Mouse (Mus musculus): ENCODE data around the gene Ankrd52. TPM values are rescaled to one million over a fixed set of nuclear protein-coding genes. Genes with fewer than 3 reads are reported as not detected.
A peak's percentile ranks its signal among the peaks of the same experiment; 100 is the strongest.

The Ankrd52 gene
- total RNA-seq, 2 experiments from 2014 or later = 9.3 to 37.0 TPM

DNA sequence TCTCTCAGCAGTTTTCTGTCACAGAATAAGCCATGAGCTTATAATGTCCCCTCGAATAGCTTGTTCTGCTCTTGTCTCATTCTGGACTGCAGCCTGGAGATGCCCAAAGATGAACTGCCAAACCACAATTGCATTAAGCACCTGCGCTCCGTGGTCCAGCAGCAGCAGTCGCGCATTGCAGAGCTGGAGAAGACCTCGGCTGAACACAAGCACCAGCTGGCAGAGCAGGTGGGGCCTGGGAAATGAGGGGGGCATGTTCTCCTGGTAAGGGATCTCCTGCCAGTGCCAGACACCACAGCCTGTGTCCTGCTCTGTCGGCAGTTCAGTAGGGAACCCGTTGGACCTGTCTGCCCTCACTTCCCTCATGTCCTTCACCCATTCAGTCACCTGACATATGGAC lies 59.5 kb downstream of the Ankrd52 start:
- ATAC-seq (ENCODE audit: poor library complexity, severe bottlenecking) = no peak

DNA sequence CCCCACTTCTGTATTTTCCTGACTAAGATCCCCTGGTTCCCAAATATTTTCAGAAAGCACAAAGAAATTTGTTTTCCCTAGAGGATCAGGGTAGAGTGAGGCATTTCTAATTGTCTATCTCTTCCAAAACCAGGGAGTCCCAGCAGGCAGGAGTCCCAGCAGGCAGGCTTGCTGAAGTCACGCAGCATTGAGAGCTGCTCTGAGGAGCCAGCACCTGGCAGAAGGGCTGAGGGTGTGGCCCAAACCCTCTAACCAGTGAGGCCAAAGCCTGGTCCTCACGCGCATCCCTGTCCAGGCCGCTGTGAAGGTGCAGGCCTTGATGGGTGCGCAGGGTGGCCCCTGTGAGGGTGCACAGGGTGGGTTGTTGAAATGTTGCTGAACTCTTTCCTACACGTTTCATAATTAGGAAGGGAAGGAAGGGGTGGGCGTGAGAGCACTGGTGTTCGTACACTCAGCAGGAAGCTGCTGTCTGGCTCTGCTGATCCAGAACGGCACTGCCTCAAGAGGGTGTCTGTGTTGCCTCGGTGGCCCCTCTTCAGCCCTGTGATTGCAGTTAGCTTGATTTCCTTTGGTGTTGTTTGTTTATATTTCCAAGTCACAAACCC lies 61.9 kb downstream of the Ankrd52 start:
- peak; percentile 45 for ATAC-seq (ENCODE audit: poor library complexity, severe bottlenecking)

DNA sequence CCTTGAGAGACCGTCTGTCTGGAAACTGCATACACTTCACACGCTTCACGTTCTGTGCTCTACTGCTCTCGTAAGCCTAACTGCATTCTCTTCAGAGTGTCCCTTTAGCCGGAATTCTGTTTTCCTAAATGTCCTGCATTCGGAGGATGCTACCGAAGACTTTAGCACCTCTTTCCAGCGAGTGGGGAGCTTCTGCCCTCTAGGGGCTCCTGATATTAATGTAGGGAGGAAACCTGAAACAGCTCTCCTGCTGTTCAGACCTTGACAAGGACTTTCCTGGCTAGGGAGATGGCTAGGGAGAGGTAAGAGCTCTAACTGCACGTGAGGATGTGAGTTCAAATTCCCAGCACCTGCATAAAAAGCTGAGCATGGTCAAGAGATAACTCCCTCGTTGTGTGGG lies 63.5 kb downstream of the Ankrd52 start:
- no peak for ATAC-seq (ENCODE audit: poor library complexity, severe bottlenecking)

DNA sequence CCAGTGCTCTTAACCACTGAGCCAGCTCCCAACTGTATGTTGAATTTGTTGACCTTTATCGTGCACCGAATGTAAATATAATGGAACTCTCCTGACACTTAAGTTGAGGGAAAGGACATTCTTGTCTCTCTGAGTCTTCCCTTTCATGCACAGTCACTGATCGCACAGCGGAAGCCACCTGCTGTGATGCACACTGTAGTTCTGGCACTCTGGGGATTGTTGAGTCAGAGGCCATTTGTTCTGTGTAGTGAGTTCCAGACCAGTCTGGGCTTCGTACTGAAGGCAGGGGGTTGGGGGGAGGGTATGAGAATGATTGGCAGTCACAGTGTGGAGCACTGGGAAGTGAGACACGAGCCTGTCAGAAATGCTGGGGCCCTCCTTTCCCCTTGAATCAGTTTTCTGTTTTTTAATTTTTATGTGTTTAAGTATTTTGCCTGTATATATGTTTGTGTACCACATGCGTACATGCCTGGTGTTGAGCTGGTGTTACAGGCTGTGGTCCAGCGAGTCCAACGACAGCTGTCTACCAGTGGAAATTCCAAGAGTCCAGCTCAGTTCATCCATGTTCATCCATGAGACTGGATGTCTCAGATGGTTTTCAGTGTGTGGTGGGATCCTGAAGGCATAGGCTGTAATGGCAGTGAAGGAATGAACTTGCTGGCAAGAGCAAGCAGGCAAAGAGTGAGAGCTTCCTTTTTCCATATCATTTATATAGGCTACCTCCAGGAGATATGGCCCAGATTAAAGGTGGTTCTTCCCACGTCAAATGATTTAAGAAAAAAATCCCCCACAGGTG lies 64.6 kb downstream of the Ankrd52 start:
- ATAC-seq (ENCODE audit: poor library complexity, severe bottlenecking) = no peak

DNA sequence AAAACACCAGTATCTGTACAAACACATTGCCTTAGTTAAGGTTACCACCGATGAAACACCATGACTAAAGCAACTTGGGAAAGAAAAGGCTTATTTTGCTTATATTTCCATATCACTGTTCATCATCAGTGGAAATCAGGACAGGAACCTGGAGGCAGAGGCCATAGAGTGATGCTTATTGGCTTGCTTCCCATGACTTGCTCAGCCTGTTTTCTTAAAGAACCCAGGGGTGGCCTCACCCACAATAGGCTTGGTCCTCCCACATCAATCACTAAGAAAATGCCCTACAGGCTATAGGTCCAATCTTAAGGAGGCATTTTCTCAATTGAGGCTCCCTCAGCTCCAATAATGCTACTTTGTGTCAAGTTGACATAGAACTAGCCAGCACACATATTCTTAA lies 65.8 kb downstream of the Ankrd52 start:
- ATAC-seq (ENCODE audit: poor library complexity, severe bottlenecking) = no peak

DNA sequence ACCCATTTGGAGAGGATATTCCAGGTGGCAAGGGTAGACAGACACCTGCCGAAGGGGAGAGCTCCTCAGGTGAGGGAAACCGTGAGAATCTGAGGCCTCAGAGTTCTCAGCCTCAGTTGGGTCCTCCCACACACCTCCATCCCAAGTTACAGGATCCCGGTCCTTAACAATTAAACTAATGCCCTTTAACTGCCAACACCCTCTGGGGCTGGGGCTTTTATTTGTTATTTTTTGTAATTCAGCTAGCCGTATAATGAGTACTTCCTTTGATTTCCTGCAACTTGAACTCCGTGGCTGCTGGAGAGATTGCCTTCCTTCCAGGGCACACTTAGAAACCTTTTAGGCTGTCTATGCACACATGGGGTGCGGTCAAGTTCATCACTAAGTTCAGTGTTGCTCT lies 67.4 kb downstream of the Ankrd52 start:
- no peak for ATAC-seq (ENCODE audit: poor library complexity, severe bottlenecking)

DNA sequence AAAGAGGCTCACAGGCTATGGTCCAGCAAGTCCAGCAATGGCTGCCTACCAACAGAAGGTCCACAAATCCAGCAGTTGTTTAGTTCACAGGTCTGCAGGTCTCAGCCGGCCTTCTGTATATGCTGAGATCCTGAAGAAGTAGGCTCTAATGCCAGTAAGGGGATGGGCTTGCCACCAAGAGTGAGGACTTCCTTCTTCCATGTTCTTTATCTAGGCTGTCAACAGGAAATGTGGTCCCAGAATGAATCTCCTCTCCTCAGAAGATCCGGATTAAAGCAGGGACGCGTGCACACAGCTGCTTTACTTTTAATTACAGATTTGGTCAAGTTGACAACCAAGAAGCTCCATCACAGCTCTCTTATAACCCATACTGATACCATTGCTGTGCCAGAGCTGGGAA lies 68.5 kb downstream of the Ankrd52 start:
- no peak for ATAC-seq (ENCODE audit: poor library complexity, severe bottlenecking)

DNA sequence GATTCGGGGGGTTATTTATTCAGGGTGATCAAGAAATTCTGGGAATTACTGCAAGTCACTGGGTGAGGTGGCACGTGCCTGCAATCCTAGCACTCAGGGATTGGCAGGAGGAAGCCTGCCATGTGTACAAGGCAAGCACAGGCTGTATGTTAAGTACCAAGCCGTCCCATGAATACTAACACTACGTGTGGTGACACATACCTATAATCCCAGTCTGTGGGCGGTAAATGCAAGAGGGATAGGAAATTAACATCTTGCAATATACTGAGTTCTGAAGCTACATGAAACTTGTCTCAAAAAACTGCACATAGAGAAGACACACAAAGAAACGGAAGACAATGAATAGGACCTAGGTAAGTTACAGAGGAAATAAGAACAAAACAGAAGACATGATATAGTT lies 74.1 kb downstream of the Ankrd52 start:
- ATAC-seq (ENCODE audit: poor library complexity, severe bottlenecking) = no peak

DNA sequence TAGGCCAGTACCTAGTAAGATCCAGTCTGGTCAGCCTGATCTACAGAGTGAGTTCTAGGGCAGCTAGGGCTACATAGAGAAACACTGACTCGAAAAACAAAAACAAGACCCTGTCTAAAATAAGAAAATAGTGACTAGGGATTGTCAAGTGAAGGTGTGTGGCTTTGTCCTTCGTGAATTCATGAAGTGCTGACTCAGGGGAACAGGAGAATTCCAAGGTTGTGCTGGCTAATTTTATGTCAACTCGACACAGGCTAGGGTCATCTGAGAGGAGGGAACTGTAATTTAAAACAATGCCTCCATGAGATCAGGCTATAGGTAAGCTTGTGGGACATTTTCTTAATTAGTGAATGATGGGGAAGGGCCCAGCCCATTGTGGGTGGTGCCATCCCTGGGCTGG lies 77.6 kb downstream of the Ankrd52 start:
- no peak for ATAC-seq (ENCODE audit: poor library complexity, severe bottlenecking)

DNA sequence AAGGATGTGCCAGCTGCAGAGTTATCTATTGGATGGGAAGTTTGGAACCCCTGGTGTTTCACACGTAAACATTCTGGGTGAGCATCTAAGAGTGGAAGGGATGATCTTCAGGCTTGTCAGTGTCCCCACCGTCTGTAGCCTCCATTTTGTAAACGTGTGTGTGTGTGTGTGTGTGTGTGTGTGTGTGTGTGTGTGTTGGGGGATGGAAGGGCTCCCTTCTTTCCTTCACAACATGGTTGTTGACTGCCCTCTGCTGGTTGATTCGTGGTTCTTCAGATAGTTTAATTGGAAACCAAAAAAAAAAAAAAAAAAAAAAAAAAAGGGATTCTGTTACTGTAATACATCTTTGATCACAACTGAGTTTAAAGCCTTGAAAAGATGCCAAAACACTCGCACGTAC lies 78.4 kb downstream of the Ankrd52 start:
- peak; percentile 43 for ATAC-seq (ENCODE audit: poor library complexity, severe bottlenecking)

DNA sequence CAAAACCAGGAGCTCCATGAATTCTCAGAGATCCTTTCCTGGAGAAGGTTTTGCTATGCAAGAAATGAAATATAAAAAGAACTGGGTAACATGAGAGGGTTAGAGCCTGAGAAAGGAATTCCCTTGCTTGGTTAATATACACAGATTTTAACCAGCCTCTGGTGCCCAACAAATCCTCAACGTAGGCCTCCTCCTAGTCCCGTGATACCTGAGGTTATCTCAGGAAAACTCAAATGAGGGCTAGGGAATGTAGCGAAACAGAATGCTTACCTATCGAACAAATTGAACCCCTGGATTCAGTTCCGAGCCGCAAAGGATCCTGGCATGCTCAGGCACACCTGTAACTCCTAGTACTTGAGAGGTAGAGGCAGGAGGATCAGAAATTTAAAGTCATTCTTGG lies 80.8 kb downstream of the Ankrd52 start:
- ATAC-seq (ENCODE audit: poor library complexity, severe bottlenecking) = no peak

Other genes starting within 250 kb of the Ankrd52 start
- 2.9 and 4.0 TPM in 2 replicates for gene Rbms2, start 196.8 kb upstream of the Ankrd52 start, total RNA-seq (2015)
- gene Rbms2, start 196.8 kb upstream of the Ankrd52 start, total RNA-seq (2017) = 1.5 and 5.4 TPM in 2 replicates
- gene Gls2, start 182.7 kb upstream of the Ankrd52 start, total RNA-seq (2015) = 0.71 TPM in 1 of 2 replicates, not detected in the other
- not detected in 2 replicates for gene Gls2, start 182.7 kb upstream of the Ankrd52 start, total RNA-seq (2017)
- 6.5 and 6.9 TPM in 2 replicates for gene Spryd4, start 165.3 kb upstream of the Ankrd52 start, total RNA-seq (2015)
- 9.0 and 10.6 TPM in 2 replicates for gene Spryd4, start 165.3 kb upstream of the Ankrd52 start, total RNA-seq (2017)
- not detected in 2 replicates for gene Mip, start 151.3 kb upstream of the Ankrd52 start, total RNA-seq (2015)
- gene Mip, start 151.3 kb upstream of the Ankrd52 start, total RNA-seq (2017) = 0.33 TPM in 1 of 2 replicates, not detected in the other
- gene Timeless, start 145.1 kb upstream of the Ankrd52 start, total RNA-seq (2015) = 14.1 and 16.1 TPM in 2 replicates
- gene Timeless, start 145.1 kb upstream of the Ankrd52 start, total RNA-seq (2017) = 33.2 and 34.2 TPM in 2 replicates
- gene Apon, start 123.0 kb upstream of the Ankrd52 start, total RNA-seq (2015) = 0.36 TPM in 1 of 2 replicates, not detected in the other
- gene Apon, start 123.0 kb upstream of the Ankrd52 start, total RNA-seq (2017) = 1.2 TPM in 1 of 2 replicates, not detected in the other
- 0.21 TPM in 1 of 2 replicates, not detected in the other for gene Apof, start 108.4 kb upstream of the Ankrd52 start, total RNA-seq (2015)
- gene Apof, start 108.4 kb upstream of the Ankrd52 start, total RNA-seq (2017) = not detected in 2 replicates
- gene Stat2, start 106.6 kb upstream of the Ankrd52 start, total RNA-seq (2015) = 25.5 and 28.5 TPM in 2 replicates
- gene Stat2, start 106.6 kb upstream of the Ankrd52 start, total RNA-seq (2017) = 20.2 and 33.6 TPM in 2 replicates
- not detected in 2 replicates for gene Il23a, start 78.4 kb upstream of the Ankrd52 start, total RNA-seq (2015)
- 0.12 TPM in 1 of 2 replicates, not detected in the other for gene Il23a, start 78.4 kb upstream of the Ankrd52 start, total RNA-seq (2017)
- 17.3 and 17.7 TPM in 2 replicates for gene Pan2, start 73.8 kb upstream of the Ankrd52 start, total RNA-seq (2015)
- 14.0 and 14.9 TPM in 2 replicates for gene Pan2, start 73.8 kb upstream of the Ankrd52 start, total RNA-seq (2017)
- gene Cnpy2, start 54.7 kb upstream of the Ankrd52 start, total RNA-seq (2015) = 73.3 and 78.6 TPM in 2 replicates
- 81.0 and 84.5 TPM in 2 replicates for gene Cnpy2, start 54.7 kb upstream of the Ankrd52 start, total RNA-seq (2017)
- gene Cs, start 39.4 kb upstream of the Ankrd52 start, total RNA-seq (2015) = 158 and 160 TPM in 2 replicates
- 95.0 and 116 TPM in 2 replicates for gene Cs, start 39.4 kb upstream of the Ankrd52 start, total RNA-seq (2017)
- 22.6 and 24.4 TPM in 2 replicates for gene Coq10a, start 8.1 kb upstream of the Ankrd52 start, total RNA-seq (2015)
- gene Coq10a, start 8.1 kb upstream of the Ankrd52 start, total RNA-seq (2017) = 14.1 and 19.2 TPM in 2 replicates
- gene Slc39a5, start 24.1 kb downstream of the Ankrd52 start, total RNA-seq (2015) = not detected in 2 replicates
- not detected in 2 replicates for gene Slc39a5, start 24.1 kb downstream of the Ankrd52 start, total RNA-seq (2017)
- 76.8 and 79.3 TPM in 2 replicates for gene Nabp2, start 34.4 kb downstream of the Ankrd52 start, total RNA-seq (2015)
- gene Nabp2, start 34.4 kb downstream of the Ankrd52 start, total RNA-seq (2017) = 54.3 and 59.1 TPM in 2 replicates
- gene Rnf41, start 34.5 kb downstream of the Ankrd52 start, total RNA-seq (2015) = 16.4 and 17.6 TPM in 2 replicates
- gene Rnf41, start 34.5 kb downstream of the Ankrd52 start, total RNA-seq (2017) = 24.6 and 26.1 TPM in 2 replicates
- gene Smarcc2, start 82.1 kb downstream of the Ankrd52 start, total RNA-seq (2015) = 73.1 and 82.3 TPM in 2 replicates
- gene Smarcc2, start 82.1 kb downstream of the Ankrd52 start, total RNA-seq (2017) = 63.1 and 78.4 TPM in 2 replicates
- 1,624 and 1,690 TPM in 2 replicates for gene Myl6, start 117.0 kb downstream of the Ankrd52 start, total RNA-seq (2015)
- 1,921 and 2,467 TPM in 2 replicates for gene Myl6, start 117.0 kb downstream of the Ankrd52 start, total RNA-seq (2017)
- gene Myl6b, start 121.6 kb downstream of the Ankrd52 start, total RNA-seq (2015) = 3.4 and 5.8 TPM in 2 replicates
- gene Myl6b, start 121.6 kb downstream of the Ankrd52 start, total RNA-seq (2017) = 0.99 and 2.0 TPM in 2 replicates
- gene Esyt1, start 148.8 kb downstream of the Ankrd52 start, total RNA-seq (2015) = 125 and 127 TPM in 2 replicates
- gene Esyt1, start 148.8 kb downstream of the Ankrd52 start, total RNA-seq (2017) = 266 and 267 TPM in 2 replicates
- 6.0 and 8.1 TPM in 2 replicates for gene Zc3h10, start 170.7 kb downstream of the Ankrd52 start, total RNA-seq (2015)
- gene Zc3h10, start 170.7 kb downstream of the Ankrd52 start, total RNA-seq (2017) = 12.9 and 14.5 TPM in 2 replicates
- gene Rpl41, start 172.2 kb downstream of the Ankrd52 start, total RNA-seq (2015) = 2,152 and 2,213 TPM in 2 replicates
- gene Rpl41, start 172.2 kb downstream of the Ankrd52 start, total RNA-seq (2017) = 1,919 and 2,042 TPM in 2 replicates
- 116 TPM in 2 replicates for gene Pa2g4, start 188.9 kb downstream of the Ankrd52 start, total RNA-seq (2015)
- 90.4 and 95.0 TPM in 2 replicates for gene Pa2g4, start 188.9 kb downstream of the Ankrd52 start, total RNA-seq (2017)
- gene Erbb3, start 212.5 kb downstream of the Ankrd52 start, total RNA-seq (2015) = 2.5 and 2.8 TPM in 2 replicates
- gene Erbb3, start 212.5 kb downstream of the Ankrd52 start, total RNA-seq (2017) = 1.5 and 2.1 TPM in 2 replicates
- 1,237 and 1,288 TPM in 2 replicates for gene Rps26, start 249.6 kb downstream of the Ankrd52 start, total RNA-seq (2015)
- gene Rps26, start 249.6 kb downstream of the Ankrd52 start, total RNA-seq (2017) = 518 and 577 TPM in 2 replicates